Mouse (Mus musculus) CH12.LX (cell line): ENCODE data around the gene Klrb1b. TPM values are rescaled to one million over a fixed set of nuclear protein-coding genes. Genes with fewer than 3 reads are reported as not detected.

Experiments
- DNase-seq: peaks from one replicate; pipeline ENCODE4 v3.0.0-alpha.2; 2013; ENCODE audit errors: extremely low read depth
- H3K27ac ChIP-seq: 2 replicates; pipeline ENCODE4 v1.5.1; 2012; ENCODE audit warnings: low read depth, mild to moderate bottlenecking, control low read depth, moderate library complexity; ENCODE audit not compliant: insufficient read depth
- H3K27me3 ChIP-seq: replicated peaks from 2 replicates; pipeline ENCODE3; 2012; ENCODE audit warnings: inconsistent platforms
- H3K36me3 ChIP-seq, 2 experiments: replicated peaks in 1 of 2; 2 replicates each; pipeline versions ENCODE3 to v1.6.1; 2012; ENCODE audit warnings: inconsistent platforms in 1 of 2, low read length in 1 of 2, mild to moderate bottlenecking in 1 of 2, mixed read lengths in 1 of 2, moderate library complexity in 1 of 2; ENCODE audit not compliant: control insufficient read depth in 1 of 2, insufficient read depth in 1 of 2
- H3K4me1 ChIP-seq, 2 experiments: 2 replicates each; pipeline ENCODE4 v1.6.1; 2012; ENCODE audit warnings: inconsistent platforms in 1 of 2, moderate library complexity in 1 of 2; ENCODE audit not compliant: insufficient read depth in 2 of 2, control insufficient read depth in 1 of 2
- H3K4me2 ChIP-seq: 2 replicates; pipeline ENCODE4 v1.6.1; 2012; ENCODE audit warnings: low read depth, mild to moderate bottlenecking, control low read depth; ENCODE audit not compliant: poor library complexity, insufficient read depth, severe bottlenecking
- H3K4me3 ChIP-seq, 3 experiments: fragments of 150-350 bp in 1 of 3; sonication (generic) in 1 of 3; replicated peaks in 1 of 3; 2 replicates each; pipeline versions ENCODE3 to v1.5.1; 2011 to 2012; ENCODE audit warnings: low read depth in 2 of 3, low read length in 2 of 3, mild to moderate bottlenecking in 2 of 3, moderate library complexity in 2 of 3, control low read depth in 1 of 3, improper control_type of control experiment in 1 of 3, inconsistent platforms in 1 of 3, mixed read lengths in 1 of 3; ENCODE audit not compliant: poor library complexity in 1 of 3
- H3K79me2 ChIP-seq: replicated peaks from 2 replicates; pipeline ENCODE4 v1.6.1; 2012; ENCODE audit warnings: mild to moderate bottlenecking, moderate library complexity; ENCODE audit not compliant: control insufficient read depth, poor library complexity, insufficient read depth, severe bottlenecking; ENCODE audit errors: extremely low read depth
- H3K9ac ChIP-seq: 2 replicates; pipeline ENCODE4 v1.6.1; 2012; ENCODE audit warnings: low read depth, mild to moderate bottlenecking, control low read depth, moderate library complexity; ENCODE audit not compliant: insufficient read depth
- H3K9me3 ChIP-seq: replicated peaks from 2 replicates; pipeline ENCODE3; 2012; ENCODE audit warnings: low read length, inconsistent platforms, mixed read lengths
- BHLHE40 ChIP-seq: IDR thresholded peaks from 2 replicates; pipeline ENCODE4 v1.6.1; 2011; ENCODE audit warnings: mild to moderate bottlenecking, low read depth, low read length, improper control_type of control experiment
- ELF1 ChIP-seq: IDR thresholded peaks from 2 replicates; pipeline ENCODE4 v1.6.1; 2014; ENCODE audit warnings: low read depth, mild to moderate bottlenecking, inconsistent platforms, low read length, improper control_type of control experiment
- EP300 ChIP-seq: IDR thresholded peaks from 2 replicates; pipeline ENCODE4 v1.6.1; 2011; ENCODE audit warnings: low read length, improper control_type of control experiment
- ETS1 ChIP-seq: conservative IDR thresholded peaks from 2 replicates; pipeline ENCODE4 v1.6.1; 2012; ENCODE audit warnings: low read depth, mild to moderate bottlenecking, inconsistent platforms, low read length, improper control_type of control experiment, moderate library complexity
- GABPA ChIP-seq: IDR thresholded peaks from 2 replicates; pipeline ENCODE4 v1.6.1; 2012; ENCODE audit warnings: low read depth, low read length, improper control_type of control experiment, inconsistent platforms; ENCODE audit not compliant: insufficient replicate concordance
- HCFC1 ChIP-seq: IDR thresholded peaks from 2 replicates; pipeline ENCODE4 v1.6.1; 2012; ENCODE audit warnings: low read depth, mild to moderate bottlenecking, inconsistent platforms, low read length, improper control_type of control experiment
- IRF4 ChIP-seq: IDR thresholded peaks from 2 replicates; pipeline ENCODE4 v1.6.1; 2014; ENCODE audit warnings: low read depth, mild to moderate bottlenecking, inconsistent platforms, low read length, improper control_type of control experiment
- KAT2A ChIP-seq: IDR thresholded peaks from 2 replicates; pipeline ENCODE4 v1.6.1; 2012; ENCODE audit warnings: low read length, improper control_type of control experiment, inconsistent platforms; ENCODE audit not compliant: insufficient replicate concordance
- MEF2A ChIP-seq: IDR thresholded peaks from 2 replicates; pipeline ENCODE4 v1.6.1; 2014; ENCODE audit warnings: low read depth, mild to moderate bottlenecking, inconsistent platforms, low read length, improper control_type of control experiment, borderline replicate concordance
- POLR2A ChIP-seq: IDR thresholded peaks from 2 replicates; pipeline ENCODE4 v1.6.1; 2011; ENCODE audit warnings: low read depth, mild to moderate bottlenecking, improper control_type of control experiment, low read length
- SMC3 ChIP-seq: IDR thresholded peaks from 2 replicates; pipeline ENCODE4 v1.6.1; 2011; ENCODE audit warnings: low read depth, low read length, improper control_type of control experiment
- TBP ChIP-seq: conservative IDR thresholded peaks from 2 replicates; pipeline ENCODE4 v1.6.1; 2011; ENCODE audit warnings: low read depth, low read length, improper control_type of control experiment
- TCF12 ChIP-seq: IDR thresholded peaks from 2 replicates; pipeline ENCODE4 v1.6.1; 2014; ENCODE audit warnings: low read depth, mild to moderate bottlenecking, inconsistent platforms, low read length, improper control_type of control experiment
- USF1 ChIP-seq: IDR thresholded peaks from 2 replicates; pipeline ENCODE4 v1.6.1; 2014; ENCODE audit warnings: low read depth, mild to moderate bottlenecking, inconsistent platforms, low read length, improper control_type of control experiment
- ZKSCAN1 ChIP-seq: IDR thresholded peaks from 2 replicates; pipeline ENCODE4 v1.6.1; 2012; ENCODE audit warnings: low read depth, inconsistent platforms, low read length, improper control_type of control experiment, borderline replicate concordance
- dilution Hi-C: fragments of 300-500 bp; cut with MboI; formaldehyde crosslinking; loops from 2 replicates; pipeline ENCODE4 v1.14.3; 2020; ENCODE audit warnings: low sequenced_read_pairs; ENCODE audit not compliant: extremely low pct_unique_long_range_greater_than_20kb, extremely low pct_ligation_motif_present
- in situ Hi-C: fragments of 300-500 bp; cut with MboI; formaldehyde crosslinking; loops from 3 replicates; pipeline ENCODE4 v1.14.3; 2019; ENCODE audit warnings: low sequenced_read_pairs, low pct_ligation_motif_present, low pct_unique_long_range_greater_than_20kb, mixed read lengths
- polyA plus RNA-seq: library from polyadenylated mRNA; unstranded; fragments of >175 nt; gene quantifications from 2 replicates; pipeline ENCODE4 v1.2.1, GENCODE M21; 2012; ENCODE audit warnings: low read depth; ENCODE audit not compliant: insufficient read length
- total RNA-seq, 2 experiments: library from RNA; depleted of rRNA; stranded (reverse); fragments of 300-350 nt in 1 of 2; fragments of >200 nt in 1 of 2; gene quantifications; 2 replicates each; pipeline ENCODE4 v1.2.3; 2012 to 2014

Gene Klrb1b
- total and polyA plus RNA-seq, 3 experiments = not detected

- DNase-seq = no peak
- Histone ChIP-seq H3K4me3 (no peak overlapping the region), H3K36me3 (no peaks in the 10 kb centered on the region), H3K27ac (peak overlapping the region; percentile 38; the same call in 1 of the 2 replicates), H3K9me3 (no peaks in the 10 kb centered on the region), H3K27me3 (no peaks in the 10 kb centered on the region), H3K4me1 (peaks cover 16 to 47% of the 10 kb centered on the region in 2 experiments), H3K79me2 (no peaks in the 10 kb centered on the region)
- in situ Hi-C loops = loop anchor here (5.0 kb wide), 1 partner anchor 35 kb away; no protein-coding TSS in a partner anchor
- dilution Hi-C loops = no loop called here
- TF ChIP-seq HCFC1 (no peak), IRF4 (0 out of 2 replicates have a peak, but pooled peaks have one; percentile 4), KAT2A (no peak), POLR2A (no peak), MEF2A (peak; percentile 22; the same call in 1 of the 2 replicates), SMC3 (no peak), BHLHE40 (no peak)
- TF ChIP-seq, all 38 proteins: peak for 2
- Histone ChIP-seq H3K9ac (0 out of 2 replicates have a peak overlapping the region, but pooled peaks have one; percentile 27), H3K4me2 (0 out of 2 replicates have a peak overlapping the region, but pooled peaks have one; percentile 41)
These were observed 28.8 kb downstream of the Klrb1b start for GRCm38 (mm10) chr6:128797185-128797905.

DNA sequence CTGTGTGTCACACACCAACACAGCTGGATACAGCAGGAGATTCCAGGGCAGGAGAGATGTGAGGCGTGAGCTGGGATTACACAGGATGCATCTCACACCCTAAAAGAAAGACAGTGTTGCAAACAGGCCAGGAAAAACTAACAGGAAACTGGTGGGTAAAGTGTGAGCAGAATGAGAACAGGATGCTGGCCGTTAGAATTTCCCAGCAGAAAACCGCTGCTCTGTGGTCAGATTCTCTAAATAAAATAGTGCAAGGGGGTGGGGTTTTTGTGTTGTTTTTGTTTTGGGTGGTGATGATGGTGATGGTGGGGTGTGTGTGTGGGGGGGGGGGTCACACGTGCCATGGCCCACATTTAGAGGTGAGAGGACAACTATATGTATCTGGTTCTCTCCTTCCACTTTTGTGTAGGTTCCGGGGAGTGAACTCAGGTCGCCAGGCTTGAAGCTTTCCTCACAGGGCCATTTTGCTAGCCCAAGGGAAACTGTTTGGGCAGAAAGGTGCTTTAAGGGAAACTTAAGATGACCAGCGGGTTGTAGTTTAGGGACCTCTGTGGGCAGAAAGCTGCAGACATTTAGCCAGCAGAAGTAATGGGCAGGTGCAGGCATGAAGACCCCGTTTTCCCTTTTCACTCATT lies 29.7 kb downstream of the Klrb1b start:
- Histone ChIP-seq H3K9me3 (no peaks in the 10 kb centered on the region), H3K4me2 (peak overlapping the region; percentile 91), H3K27ac (peak overlapping the region; percentile 73), H3K27me3 (no peaks in the 10 kb centered on the region), H3K4me1 (peaks cover 16 to 50% of the 10 kb centered on the region in 2 experiments), H3K36me3 (no peaks in the 10 kb centered on the region), H3K9ac (peak overlapping the region; percentile 36), H3K79me2 (no peaks in the 10 kb centered on the region), H3K4me3 (no peak overlapping the region)
- no peak for DNase-seq
- TF ChIP-seq ELF1 (0 out of 2 replicates have a peak, but pooled peaks have one; percentile 28), ETS1 (peak; percentile 38; the same call in 1 of the 2 replicates), BHLHE40 (peak; percentile 79; the same call in 1 of the 2 replicates), ZKSCAN1 (no peak), TCF12 (peak; percentile 62), USF1 (no peak), EP300 (peak; percentile 21; the same call in 1 of the 2 replicates), GABPA (no peak), TBP (0 out of 2 replicates have a peak, but pooled peaks have one; percentile 11)
- dilution Hi-C loops = no loop called here
- in situ Hi-C loops = loop anchor here (5.0 kb wide), 1 partner anchor 34 kb away; no protein-coding TSS in a partner anchor
